Mouse (Mus musculus): ENCODE data around the gene Tmem248.

Gene Tmem248

GRCm38 (mm10) chr5:130257303-130257702 lies 40.4 kb downstream of the Tmem248 start:
- DNase-seq (ENCODE audit: low spot score) = peak; percentile 29

DNA sequence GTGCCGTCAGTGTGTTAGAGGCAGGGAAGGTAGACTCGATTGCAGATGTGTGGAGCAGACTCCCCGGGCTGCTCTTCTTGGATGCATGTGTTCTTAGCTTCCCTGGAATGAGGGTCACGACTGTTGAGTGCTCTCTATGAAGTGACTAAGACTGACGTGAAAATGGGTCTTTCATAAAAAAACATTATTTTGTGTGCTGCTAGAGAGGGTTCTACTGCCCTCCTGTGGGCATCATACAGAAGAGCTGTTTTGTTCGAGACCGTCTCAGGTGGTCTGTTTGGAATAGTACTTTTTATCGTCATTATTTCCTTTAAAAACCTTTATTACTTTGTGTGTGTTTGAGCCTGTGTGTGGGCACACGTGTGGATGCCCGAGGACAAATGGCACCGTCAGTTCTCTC lies 46.6 kb downstream of the Tmem248 start:
- DNase-seq (ENCODE audit: low spot score) = no peak

DNA sequence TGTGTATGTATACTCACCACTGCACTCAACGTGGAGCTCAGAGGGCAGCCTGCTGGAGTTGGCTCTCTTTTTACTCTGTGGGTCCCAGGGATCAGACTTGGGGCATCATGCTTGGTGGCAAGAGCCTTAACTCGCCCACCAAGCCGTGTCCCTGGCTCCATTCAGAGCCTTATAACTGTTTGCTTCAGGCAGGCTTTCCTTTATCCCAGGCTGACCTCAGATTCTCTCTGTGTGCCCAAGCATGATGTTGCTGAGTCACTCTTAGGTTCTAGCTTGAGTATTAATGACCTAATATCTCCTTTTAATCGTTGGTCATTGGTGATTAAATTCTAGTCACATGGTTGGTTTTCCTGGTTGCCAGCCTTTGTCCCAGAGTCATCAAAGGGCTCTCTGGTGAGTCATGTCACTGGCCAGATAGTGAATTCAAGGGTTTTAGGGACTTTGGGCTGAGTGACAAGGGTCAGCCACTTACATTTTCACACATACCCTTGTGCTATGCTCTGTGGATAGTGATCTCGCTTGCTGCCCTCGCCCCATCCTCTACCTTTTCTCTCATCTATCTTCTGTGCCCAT lies 47.6 kb downstream of the Tmem248 start:
- no peak for DNase-seq (ENCODE audit: low spot score)

DNA sequence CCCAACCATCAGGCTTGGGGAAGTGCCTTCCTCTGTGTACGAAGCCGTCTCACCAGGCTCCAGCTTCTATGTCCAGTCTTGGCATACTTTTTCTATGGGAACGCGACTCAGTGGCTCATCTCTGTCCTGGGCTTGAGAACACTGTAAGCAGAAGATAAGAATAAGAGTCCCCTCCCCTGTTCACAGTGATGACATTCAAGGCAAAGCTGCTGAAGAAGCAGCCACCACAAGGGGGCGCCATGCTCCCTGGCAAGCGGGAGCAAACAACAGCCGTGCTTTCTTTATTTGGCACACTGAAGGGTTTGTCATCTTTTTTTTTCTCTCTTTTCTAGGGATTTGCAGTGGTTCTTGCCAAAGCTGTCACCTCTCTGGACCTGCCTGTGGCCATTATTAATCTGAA lies 49.8 kb downstream of the Tmem248 start:
- DNase-seq (ENCODE audit: low spot score) = peak; percentile 77

- DNase-seq (ENCODE audit: low spot score) = no peak
Measured at GRCm38 (mm10) chr5:130267316-130267715, 50.4 kb downstream of the Tmem248 start.

DNA sequence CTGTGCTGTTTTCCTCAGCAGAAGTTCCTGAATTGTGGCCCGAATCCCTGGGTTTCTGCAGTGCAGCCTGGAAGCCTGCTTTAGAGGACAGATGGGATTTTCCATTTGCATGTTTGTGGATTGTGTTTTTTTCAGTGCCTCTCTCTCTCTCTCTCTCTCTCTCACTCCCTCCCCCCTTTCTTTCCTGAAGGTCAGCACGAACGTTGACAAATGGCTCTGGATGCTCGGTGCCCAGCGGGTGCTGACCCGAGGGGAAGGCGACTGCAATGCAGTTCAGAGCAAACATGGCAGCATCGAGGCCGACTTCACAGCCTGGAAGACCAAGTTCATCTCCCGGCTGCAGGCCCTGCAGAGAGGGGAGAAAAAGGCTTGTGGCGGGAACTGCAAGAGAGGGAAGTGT lies 52.1 kb downstream of the Tmem248 start:
- DNase-seq (ENCODE audit: low spot score) = no peak

DNA sequence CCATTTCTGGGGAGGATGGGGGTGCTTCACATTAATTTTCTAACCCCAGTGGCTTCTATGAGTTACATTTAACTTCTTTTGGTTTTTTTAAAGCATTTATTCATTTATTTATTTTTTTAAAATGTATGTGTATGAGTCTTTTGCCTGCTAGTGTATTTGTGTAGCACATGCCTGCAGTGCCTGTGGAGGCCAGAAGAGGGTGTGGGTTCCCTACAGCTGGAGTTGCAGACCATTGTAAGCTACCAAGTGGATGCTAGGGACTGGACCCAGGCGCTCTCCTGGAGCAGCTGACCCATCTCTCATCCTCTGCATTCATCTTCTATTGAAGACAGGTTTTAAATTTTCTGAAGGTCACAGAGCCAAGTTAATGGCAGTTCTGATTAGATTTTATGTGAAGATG lies 55.5 kb downstream of the Tmem248 start:
- DNase-seq (ENCODE audit: low spot score) = no peak

- no peak for DNase-seq (ENCODE audit: low spot score)
Measured at GRCm38 (mm10) chr5:130273046-130273445, 56.2 kb downstream of the Tmem248 start.

DNA sequence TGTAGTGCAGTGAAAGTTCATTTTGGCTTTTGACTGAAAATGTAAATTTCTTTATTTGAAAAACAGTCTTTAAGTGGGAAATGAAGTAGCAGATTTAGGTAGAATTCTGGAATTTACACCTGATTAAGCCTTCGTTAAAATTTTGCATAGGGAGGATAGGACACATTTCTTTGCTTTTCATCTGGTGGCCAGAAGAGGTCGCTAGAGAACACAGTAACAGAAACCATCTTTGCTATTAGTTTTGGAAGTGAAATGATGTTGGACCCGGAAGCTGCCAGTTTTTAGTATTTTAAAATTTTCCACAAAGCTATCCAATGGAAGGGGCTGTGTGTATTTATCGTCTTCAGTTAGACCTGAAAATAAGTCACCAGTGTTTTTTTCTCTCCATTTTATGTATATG lies 58.6 kb downstream of the Tmem248 start:
- DNase-seq (ENCODE audit: low spot score) = peak; percentile 47

DNA sequence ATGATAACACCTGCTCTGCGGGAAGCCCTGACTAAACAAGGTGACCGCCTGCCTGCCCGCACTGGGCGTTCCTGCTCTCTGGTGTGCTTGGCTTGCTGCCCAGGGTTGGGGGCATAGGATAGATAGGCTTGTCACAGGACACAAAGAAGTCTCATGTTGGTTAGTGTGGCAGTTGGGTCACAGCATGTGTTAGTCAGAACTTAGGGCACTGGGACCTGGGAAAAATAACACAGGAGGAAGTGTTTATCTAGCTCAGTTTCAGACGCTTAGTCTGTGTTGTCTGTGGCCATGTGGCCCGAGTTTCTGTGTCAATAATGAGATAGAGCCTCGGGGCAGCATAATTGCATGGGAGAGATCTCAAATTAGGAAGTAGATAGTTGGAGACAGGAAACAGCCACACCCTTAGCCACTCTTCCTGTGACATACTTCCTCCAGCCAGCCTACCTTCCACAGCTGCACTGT lies 61.2 kb downstream of the Tmem248 start:
- no peak for DNase-seq (ENCODE audit: low spot score)

DNA sequence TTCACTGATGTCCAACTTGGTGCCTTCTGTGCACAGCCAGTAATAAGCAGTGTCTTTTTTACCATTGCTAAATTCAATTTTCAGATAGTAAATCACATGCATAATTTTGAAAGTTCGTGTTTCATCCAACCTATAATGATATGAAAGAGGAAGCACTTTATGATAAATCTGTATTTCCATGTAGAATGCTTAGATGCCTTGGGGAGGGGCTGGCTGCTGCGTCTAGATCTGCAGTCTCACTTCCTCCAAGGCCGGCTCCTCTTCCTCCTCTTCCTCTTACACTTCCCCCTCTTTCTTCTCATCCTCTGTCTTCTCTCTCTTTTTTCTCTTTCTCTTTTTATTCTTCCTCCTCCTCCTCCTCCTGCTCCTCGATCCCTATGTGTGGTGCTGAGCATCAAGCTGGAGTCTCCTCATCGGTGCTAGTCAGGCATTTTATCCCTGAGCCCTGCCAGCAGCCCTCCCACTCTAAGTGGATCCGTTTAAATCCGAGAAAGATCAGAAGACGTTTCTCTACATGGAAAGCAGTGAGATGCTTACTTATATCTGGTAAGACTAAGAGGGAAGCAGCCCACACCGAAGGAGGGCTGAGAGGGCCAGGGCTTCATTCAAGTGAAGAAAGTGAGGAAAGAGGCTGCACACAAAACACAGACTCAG lies 66.3 kb downstream of the Tmem248 start:
- no peak for DNase-seq (ENCODE audit: low spot score)

DNA sequence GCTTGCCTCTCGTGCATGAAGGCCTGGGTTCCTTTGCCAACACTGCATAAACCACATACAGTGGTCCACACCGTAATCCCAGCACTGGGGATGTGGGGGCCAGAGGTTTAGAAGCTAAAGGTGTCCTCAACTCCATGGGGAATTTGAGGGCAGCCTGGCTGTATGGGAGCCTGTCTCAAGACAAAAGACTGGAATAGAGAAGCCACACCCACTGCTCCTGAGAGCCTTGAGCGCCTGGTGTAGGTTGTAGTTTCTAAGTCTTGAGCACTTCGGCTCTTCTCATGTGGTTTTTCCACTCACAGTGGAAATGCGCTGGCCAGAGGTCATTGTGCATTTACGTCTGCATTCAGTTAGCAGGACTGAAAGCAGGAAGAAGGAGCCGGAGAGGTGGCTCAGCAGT lies 71.2 kb downstream of the Tmem248 start:
- no peak for DNase-seq (ENCODE audit: low spot score)

DNA sequence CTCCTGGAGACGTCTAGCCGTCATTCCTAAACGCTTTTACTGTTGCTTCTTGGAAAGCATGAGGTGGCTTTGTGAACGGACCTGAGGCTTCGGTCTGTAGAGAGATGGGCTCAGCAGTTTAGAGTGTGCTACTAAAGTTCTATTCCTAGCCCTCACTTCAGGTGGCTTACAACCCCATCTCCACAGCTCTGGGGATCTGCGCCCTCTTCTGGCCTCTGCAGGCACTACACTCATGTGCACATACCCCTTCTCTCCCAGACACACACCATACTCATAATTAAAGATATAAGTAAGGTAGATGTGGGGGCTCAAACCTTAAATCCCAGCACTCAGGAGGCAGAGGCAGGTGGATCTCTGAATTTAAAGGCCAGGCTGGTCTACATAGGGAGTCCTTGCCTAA lies 73.4 kb downstream of the Tmem248 start:
- no peak for DNase-seq (ENCODE audit: low spot score)

DNA sequence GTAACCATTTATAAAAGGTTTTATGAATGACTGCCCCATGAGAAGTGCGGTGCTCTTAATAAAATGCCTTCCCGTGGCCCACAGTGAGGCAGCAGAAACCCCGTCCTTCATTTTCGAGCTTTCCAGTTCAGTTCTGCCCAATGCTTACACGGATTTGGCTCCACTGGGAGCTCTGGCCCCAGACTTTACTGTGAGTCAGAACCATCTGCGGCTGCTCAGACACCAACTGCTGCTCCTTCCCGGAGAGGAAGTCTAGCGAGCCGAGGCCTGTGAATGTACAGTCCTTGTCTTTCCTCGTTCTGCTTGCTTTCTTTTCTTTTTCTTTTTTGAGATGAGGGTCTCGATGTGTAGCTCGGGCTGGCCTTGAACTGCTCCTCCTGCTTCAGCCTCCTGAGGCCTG lies 73.9 kb downstream of the Tmem248 start:
- no peak for DNase-seq (ENCODE audit: low spot score)

GRCm38 (mm10) chr5:130292976-130293375 lies 76.1 kb downstream of the Tmem248 start:
- DNase-seq (ENCODE audit: low spot score) = no peak

All from c-Kit-positive CD71-positive TER-119-positive erythroid progenitor cells, embryonic 14.5 days (primary cell).